Mouse (Mus musculus): ENCODE results near the gene Lce3a.

Lce3a gene

DNA sequence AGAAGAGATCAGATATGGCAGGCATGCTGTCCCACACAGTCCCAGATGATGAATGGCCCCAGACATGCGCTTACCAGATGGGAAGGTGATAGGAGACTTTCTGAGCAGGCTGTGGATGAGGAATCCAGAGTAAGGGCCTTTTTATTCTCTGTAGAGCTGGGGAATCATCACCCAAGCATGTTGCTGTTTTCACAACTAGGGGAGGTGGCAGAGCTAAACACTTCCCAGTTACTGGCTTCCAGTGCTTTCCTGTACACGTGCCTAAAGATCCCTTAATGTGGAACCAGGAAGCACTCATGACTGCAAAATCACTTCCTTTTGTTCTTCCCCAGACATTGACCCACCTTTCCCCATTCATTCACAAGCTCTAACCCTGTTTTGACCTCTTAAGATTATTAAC is at the start of gene Lce3a:
TSS of gene Lce3a (minus strand) at position 101 of the 400 bp plus-strand sequence.
- no peak for DNase-seq

DNA sequence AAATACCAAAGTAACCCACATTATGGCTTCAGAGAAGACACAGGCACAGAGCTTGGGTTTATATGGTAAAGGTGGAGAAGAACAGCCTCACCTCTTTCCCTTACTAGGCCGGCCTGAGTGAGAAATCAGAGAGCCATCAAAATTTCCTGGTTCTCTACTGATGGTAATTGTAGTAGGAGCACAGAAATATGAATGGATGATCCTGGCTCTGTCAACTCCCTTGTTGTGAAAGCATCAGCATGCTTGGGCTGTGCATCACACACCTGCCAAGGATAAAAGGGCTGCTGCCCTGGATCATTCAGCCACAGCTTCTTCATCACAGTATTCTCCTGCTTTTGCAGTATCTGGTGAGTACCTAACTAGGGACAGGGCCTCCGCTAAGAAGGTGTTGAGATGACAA is 40.7 kb upstream of the Lce3a start, which contains the start of gene Lce3e:
TSS of gene Lce3e (plus strand) at position 301 of the 400 bp plus-strand sequence.
- DNase-seq: no peak

DNA sequence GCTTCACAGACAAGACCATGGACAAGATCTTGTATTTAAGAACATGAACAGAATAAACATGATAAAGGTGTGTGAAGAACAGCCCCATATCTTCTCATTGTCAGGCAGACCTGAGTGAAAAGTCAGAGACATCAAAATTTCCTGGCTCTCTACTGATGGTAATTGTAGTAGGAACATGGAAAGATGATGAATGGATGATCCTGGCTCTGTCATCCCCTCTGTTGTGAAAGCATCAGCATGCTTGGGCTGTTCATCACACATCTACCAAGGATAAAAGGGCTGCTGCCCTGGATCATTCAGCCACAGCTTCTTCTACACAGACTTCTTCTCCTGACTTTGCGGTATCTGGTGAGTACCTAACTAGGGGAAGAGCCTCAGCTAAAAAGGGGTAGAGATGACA is 31.1 kb upstream of the Lce3a start, which contains the start of gene Lce3d:
TSS of gene Lce3d (plus strand) at position 301 of the 400 bp plus-strand sequence.
- DNase-seq: no peak

DNA sequence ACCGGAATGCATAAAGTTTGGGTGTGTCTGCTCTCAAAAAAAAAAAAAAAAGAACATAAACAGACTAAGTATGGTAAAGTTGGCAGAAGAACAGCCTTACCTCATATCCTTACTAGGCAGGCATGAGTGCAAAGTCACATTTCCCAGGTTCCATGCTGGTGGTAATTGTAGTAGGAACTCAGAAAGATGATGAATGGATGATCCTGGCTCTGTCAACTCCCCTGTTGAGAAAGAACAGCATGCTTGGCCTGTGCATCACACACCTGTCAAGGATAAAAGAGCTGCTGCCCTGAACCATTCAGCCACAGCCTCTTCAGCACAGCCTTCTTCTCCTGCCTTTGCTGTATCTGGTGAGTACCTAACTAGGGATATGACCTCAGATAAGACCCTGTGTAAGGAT is 18.2 kb upstream of the Lce3a start, which contains the start of gene Lce3c:
TSS of gene Lce3c (plus strand) at position 301 of the 400 bp plus-strand sequence.
- no peak for DNase-seq

DNA sequence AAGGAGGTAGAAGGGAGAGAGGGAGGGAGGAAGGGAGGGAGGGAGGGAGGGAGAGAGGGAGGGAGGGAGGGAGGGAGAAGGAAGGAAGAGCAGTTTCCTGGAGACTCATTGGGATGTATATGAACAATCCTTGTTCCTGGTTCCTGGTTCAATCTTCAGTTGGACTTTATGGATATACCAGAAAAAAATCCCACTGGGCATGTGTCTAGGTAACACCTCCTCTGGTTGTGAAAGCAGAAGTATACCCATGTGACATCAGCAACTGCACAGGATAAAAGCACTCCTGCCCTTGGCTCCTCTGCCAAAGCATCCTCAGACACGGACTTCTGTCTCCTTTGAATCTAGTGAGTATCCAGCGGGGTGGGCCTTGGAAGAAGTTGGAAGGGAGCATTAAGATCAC is 6.6 kb upstream of the Lce3a start, which contains the start of gene Lce3b:
TSS of gene Lce3b (plus strand) at position 301 of the 400 bp plus-strand sequence.
- DNase-seq: no peak

DNA sequence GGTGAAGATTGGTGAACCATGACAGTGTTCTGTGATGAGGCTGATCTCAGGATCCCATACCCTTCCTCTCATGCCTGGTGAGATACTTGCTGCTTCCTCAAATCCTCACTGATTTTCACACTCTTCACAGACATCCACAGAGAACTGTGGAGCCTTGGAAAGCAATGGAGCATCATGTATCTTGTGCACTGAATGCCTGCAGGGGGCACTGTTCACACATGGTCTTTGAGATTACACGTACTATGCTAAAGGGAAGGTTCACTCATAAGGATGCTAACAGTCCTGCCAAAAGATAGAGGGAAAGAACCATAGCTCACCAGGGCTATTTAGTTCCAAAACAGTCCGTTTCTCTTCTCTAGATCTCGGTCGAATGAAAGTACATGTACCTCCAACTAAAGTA is 5.7 kb downstream of the Lce3a start:
- DNase-seq: peak; percentile 7

DNA sequence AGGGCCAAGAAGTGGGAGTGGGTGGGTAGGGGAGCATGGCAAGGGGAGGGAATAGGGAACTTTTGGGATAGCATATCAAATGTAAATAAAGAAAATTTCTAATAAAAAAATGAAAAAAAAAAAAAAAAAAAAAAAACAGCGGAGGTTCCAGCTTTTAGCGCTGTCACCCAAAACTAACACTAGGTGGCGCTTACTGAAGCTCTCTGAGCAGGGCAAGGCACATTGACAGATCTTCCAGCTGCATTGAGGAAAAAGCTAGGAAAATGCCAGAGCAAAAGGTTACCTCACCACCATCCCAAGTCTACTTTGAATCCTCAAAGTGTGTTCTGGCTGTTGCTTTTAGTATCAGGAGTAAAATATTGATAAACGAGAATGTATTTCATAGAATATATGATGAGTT is 18.5 kb downstream of the Lce3a start:
- no peak for DNase-seq

DNA sequence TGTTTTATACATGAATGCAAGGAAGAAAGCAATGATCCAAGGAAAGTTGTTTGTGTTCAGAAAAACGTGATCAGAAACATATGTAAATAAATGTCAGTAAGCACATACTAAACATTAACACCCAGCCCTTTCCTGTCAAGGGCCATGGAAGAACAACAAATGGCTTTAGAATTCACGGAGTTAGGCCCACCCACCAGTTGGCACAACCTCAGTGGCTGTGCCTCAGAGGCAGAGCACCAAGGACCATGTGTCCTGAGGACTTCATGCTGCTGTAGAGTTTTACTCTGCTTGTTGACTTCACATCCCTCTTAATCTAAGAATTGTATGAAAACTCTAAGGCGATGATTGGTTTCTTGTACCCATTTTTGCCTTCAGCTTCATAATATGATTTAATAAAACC is 20.8 kb downstream of the Lce3a start:
- no peak for DNase-seq

DNA sequence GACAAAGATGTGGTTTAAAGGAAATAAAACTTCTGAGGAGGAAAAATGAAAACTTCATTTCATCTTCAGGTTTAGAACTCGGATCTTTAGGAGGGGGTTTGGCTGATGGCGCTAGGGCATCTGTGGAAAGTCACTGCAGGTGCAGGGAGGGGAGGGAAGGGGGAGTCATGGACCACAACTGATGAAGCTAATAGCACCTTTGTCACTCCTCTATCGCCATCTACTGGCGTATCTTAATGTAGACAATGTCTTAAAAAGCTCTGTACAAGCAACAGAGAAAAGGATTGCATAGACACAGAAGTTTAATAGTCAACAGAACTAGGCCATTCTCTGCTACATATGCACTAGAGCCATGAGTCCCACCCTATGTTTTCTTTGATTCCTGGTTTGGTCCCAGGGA is 22.4 kb downstream of the Lce3a start:
- DNase-seq: no peak

DNA sequence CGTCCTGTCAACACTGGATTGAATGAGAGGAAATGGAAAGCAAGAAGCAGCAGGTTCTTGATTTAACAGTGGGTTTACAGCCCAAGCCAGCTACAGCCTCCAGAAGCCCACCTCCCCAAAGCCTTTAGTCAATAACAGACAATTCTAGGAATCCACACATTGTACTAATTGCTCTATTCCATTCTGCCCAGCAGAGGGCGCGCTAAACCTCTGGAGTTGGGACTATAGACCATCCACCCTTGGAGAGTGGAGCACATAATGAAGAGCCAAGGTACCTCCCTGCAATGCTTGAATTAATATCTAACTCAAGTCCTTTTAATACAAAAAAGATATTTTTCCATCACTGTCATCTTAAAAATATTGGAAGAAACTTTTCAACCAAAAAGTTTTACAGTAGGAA is 23.0 kb downstream of the Lce3a start:
- peak; percentile 38 for DNase-seq

DNA sequence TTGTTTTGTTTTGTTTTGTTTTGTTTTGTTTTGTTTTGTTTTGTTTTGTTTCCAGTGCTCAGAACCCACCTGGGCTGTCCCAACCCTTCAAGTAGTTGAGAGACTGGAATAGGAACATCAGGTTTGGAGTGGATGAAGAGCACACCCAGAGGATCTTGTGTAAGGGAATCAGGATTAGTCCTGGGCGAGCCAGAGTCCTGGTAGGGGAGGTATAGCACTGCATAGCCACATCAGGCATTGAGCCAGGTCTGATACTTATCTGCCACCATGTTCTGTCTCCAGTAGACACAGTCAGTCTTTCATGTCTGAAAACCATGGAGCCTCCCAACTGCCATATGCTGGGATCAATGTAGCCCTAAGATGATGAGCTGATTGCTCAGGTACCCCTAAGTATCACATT is 31.5 kb downstream of the Lce3a start:
- DNase-seq: no peak

DNA sequence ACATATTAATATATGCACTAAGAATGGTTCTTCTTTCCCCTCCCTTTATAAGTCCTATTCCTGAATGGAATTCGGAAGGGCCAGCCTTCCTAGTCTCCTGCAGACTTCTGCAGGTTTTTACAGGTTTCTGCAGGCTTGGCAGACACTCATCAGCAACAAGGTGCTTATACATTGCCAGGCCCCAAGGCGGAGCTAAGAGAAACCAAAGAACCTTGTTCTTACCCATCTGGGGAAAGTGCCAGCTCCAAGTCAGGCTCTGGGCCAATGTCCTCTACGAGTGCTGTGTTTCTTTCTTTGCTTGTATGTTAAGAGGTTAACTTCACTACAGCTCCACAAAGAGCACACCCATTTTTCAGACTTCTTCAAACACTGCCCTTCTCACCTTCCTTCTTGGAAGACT is 32.0 kb downstream of the Lce3a start:
- no peak for DNase-seq
